In the genomic region with DNA sequence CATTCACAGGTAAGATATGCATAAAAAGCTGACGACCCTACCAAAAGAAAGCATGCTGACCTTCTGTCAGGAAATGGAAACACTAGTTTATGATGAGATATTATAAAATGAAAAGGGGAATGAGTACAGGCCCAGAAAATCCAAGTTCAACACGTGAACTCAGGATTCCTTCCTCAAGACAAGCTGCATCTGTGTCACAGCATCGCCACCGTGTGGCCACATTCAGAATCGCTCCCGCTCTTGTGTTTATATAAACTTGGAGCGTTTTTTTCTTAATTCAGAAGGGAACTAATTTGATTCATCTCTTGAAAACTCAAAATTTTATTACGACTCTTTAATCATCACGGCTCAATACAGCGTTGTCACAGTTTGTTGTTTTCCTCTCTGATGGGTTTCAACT, we compare ENCODE assay signal across 9 mouse cellular contexts. TPM values are rescaled to one million over a fixed set of nuclear protein-coding genes. Genes with fewer than 3 reads are reported as not detected.
DNase-seq lines count a peak whose midpoint lies in the region; ATAC-seq and TF ChIP-seq lines count a peak whose summit lies in the region.
"Had no signal": no experiment of that assay in that cellular context is flagged by ENCODE, and none has a peak within 500 bp of the region (broad histone marks: within the 10 kb centered on the region; RNA-seq: fewer than 3 reads in every experiment).

No protein-coding gene starts in this region.

- TF ChIP-seq CTCF in C2C12 (IDR thresholded peaks at IDR 0.05; ENCODE audit: control insufficient read depth, insufficient read depth, insufficient read length) (peak; percentile 47), E14TG2a.4 (conservative IDR thresholded peaks at IDR 0.05; ENCODE audit: low read length) (peak; percentile 100)
- peak; percentile 94 for TF ChIP-seq CTCF in lung, adult 2 months (IDR thresholded peaks at IDR 0.05; ENCODE audit: insufficient read depth, low read length)

- H3K79me2 ChIP-seq in C2C12 (ENCODE audit: control insufficient read depth, insufficient read depth) = no peaks in the 10 kb centered on the region

- H3K4me2 ChIP-seq in forebrain, embryonic 15.5 days (replicated peaks) = no peak overlapping the region
- H3K4me2 ChIP-seq: limb, embryonic 13.5 days had no signal

- DNase-seq in cerebellum, adult 18-20 months = peak; percentile 62 to 80
- DNase-seq in kidney, postnatal 36 days = peak; percentile 50 to 86
- DNase-seq in lung, adult 2 months = peak; percentile 52
- peak; percentile 59 for DNase-seq in retina, postnatal 7 days (ENCODE audit: low read depth, low spot score)
- DNase-seq in yolk sac, embryonic 10.5 days (ENCODE audit: low spot score) = peak; percentile 20

- peak; percentile 33; the same call in 1 of the 2 replicates for ATAC-seq in forebrain, embryonic 15.5 days (replicated peaks)

- no peak overlapping the region for H3K4me3 ChIP-seq in C2C12 (ENCODE audit: insufficient read depth, poor library complexity, severe bottlenecking)
- no peak overlapping the region for H3K4me3 ChIP-seq in E14TG2a.4 (replicated peaks; ENCODE audit: low read length)
- no peak overlapping the region for H3K4me3 ChIP-seq in forebrain, embryonic 15.5 days
- H3K4me3 ChIP-seq in lung, adult 2 months (replicated peaks; ENCODE audit: extremely low read depth, low read depth, low read length) = no peak overlapping the region
- H3K4me3 ChIP-seq: limb, embryonic 13.5 days had no signal

- TF ChIP-seq POLR2A in lung, adult 2 months (IDR thresholded peaks at IDR 0.05; ENCODE audit: borderline replicate concordance, extremely low read depth, low read depth, low read length) = no peak

- H3K36me3 ChIP-seq in C2C12 (ENCODE audit: control insufficient read depth, insufficient read depth) (no peaks in the 10 kb centered on the region), E14TG2a.4 (ENCODE audit: insufficient read depth, low read length) (no peaks in the 10 kb centered on the region)
- no peaks in the 10 kb centered on the region for H3K36me3 ChIP-seq in forebrain, embryonic 15.5 days
- H3K36me3 ChIP-seq: limb, embryonic 13.5 days had no signal

- H3K27ac ChIP-seq in forebrain, embryonic 15.5 days (replicated peaks) = no peak overlapping the region
- H3K27ac ChIP-seq: limb, embryonic 13.5 days had no signal

- H3K9me3 ChIP-seq in E14TG2a.4 (ENCODE audit: low read length) = no peaks in the 10 kb centered on the region
- no peaks in the 10 kb centered on the region for H3K9me3 ChIP-seq in forebrain, embryonic 15.5 days
- H3K9me3 ChIP-seq: limb, embryonic 13.5 days had no signal

- H3K9ac ChIP-seq in forebrain, embryonic 15.5 days (replicated peaks) = no peak overlapping the region
- H3K9ac ChIP-seq: limb, embryonic 13.5 days had no signal

- H3K27me3 ChIP-seq in C2C12 (ENCODE audit: control insufficient read depth, insufficient read depth, insufficient read length) = no peaks in the 10 kb centered on the region
- H3K27me3 ChIP-seq in E14TG2a.4 (ENCODE audit: insufficient read depth, low read length) = no peaks in the 10 kb centered on the region
- no peaks in the 10 kb centered on the region for H3K27me3 ChIP-seq in forebrain, embryonic 15.5 days

- H3K79me3 ChIP-seq in C2C12 (ENCODE audit: low read depth) = no peaks in the 10 kb centered on the region

- 9% methylated on average over 10 of the region's 10 CpGs for WGBS in forebrain, embryonic 15.5 days
- 9% methylated on average over 10 of the region's 10 CpGs for WGBS in lung, adult 2 months

- no peak overlapping the region for H3ac ChIP-seq in C2C12 (ENCODE audit: control insufficient read depth, insufficient read length, low read depth)

- 0 out of 2 replicates have a peak, but pooled peaks cover 2% of the 10 kb centered on the region for H3K4me1 ChIP-seq in E14TG2a.4 (replicated peaks; ENCODE audit: low read depth, low read length)
- no peaks in the 10 kb centered on the region for H3K4me1 ChIP-seq in forebrain, embryonic 15.5 days
- H3K4me1 ChIP-seq in lung, adult 2 months (ENCODE audit: control insufficient read depth, insufficient read depth, low read length) = no peaks in the 10 kb centered on the region
- H3K4me1 ChIP-seq: limb, embryonic 13.5 days had no signal

TF ChIP-seq in C2C12, 6 proteins besides CTCF, POLR2A, EP300 and RAD21:
- no peak for TF ChIP-seq USF1 (IDR thresholded peaks at IDR 0.05; ENCODE audit: low read depth)
- no peak for TF ChIP-seq CEBPB (IDR thresholded peaks at IDR 0.05; ENCODE audit: low read depth)
- no peak for TF ChIP-seq MAX (IDR thresholded peaks at IDR 0.05)
- no peak for TF ChIP-seq MYOD1 (IDR thresholded peaks at IDR 0.05; ENCODE audit: control insufficient read depth, insufficient read length, low read depth)
- no peak for TF ChIP-seq MYOG (IDR thresholded peaks at IDR 0.05; ENCODE audit: control insufficient read depth, extremely low read depth, insufficient read length)
- TF ChIP-seq FOSL1 (IDR thresholded peaks at IDR 0.05; ENCODE audit: insufficient read depth, low read length, poor library complexity, severe bottlenecking) = no peak

RNA-seq across cellular contexts. Expression of gene 4930453N24Rik, which starts 22.7 kb away (rescaled TPM):
- 15.8 TPM for polyA plus RNA-seq in C2C12 (2012; fragmentation: generic; extraction: Trizol)
- polyA plus RNA-seq in forebrain, embryonic 15.5 days (2015; fragmentation: Nextera tagmentation; extraction: Ambion mirVana) = 22.0 and 23.8 TPM in 2 replicates
- polyA plus RNA-seq in lung, adult 2 months (2012; rRNA removed) = 2.8 and 4.0 TPM in 2 replicates

Comparison
In these comparisons a context has a peak if more than half of its experiments do, and no peak if none do; other contexts are left out.
1. CTCF ChIP-seq: peak in every context shown above with its lines; median percentile 100 in E14TG2a.4; 94 in lung, adult 2 months; 47 in C2C12.
2. DNase-seq: peak in every context shown above with its lines; median percentile 71 in cerebellum, adult 18-20 months; 68 in kidney, postnatal 36 days; 59 in retina, postnatal 7 days; 52 in lung, adult 2 months; 20 in yolk sac, embryonic 10.5 days.